Mouse (Mus musculus) frontal cortex, postnatal 10 days (tissue): ENCODE results near the gene Gpr63.
"Not testable (repeated sequence)": the region's sequence is repeated elsewhere in the genome, so short reads cannot be mapped to it uniquely, and the experiment has no call there.

Experiments
- DNase-seq, 2 experiments: peaks; one replicate each; pipeline ENCODE4 v3.0.0; 2022; ENCODE audit warnings: low spot score in 2 of 2, mixed read lengths in 1 of 2

Gpr63 gene

DNA sequence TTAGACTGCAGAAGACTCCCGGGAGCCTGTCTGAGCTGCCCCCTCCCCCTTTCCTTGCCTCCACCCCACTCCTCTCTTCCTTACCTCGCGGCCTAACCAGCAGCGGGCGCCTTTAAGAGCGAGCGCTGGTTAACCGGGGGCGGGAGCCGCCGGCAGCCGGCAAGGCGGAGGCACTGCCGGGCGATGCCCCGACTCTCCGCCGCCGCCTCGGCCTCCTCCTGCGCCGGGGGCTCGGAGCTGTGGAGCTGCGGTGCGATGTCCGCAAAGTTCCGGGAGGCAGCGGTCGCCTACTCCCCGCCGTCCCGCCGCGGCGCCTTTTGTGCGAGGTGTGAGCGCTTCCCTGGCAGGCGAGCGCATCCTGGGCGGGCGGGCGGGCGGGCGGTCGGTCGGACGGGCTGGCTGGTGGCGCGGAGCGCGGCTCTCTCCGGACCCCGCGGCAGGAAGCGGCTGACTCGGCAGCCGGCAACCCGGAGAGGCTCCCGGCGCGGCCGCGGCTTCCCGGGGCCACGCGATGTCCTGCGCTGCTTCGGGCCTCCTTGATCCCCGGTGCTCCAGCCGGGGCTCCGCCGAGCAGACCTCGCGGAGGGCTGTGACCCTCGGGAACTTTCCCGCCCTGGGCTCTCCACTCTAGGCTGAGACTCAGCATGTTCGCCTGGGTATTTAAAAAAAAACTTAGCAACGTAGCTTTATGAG is at the start of gene Gpr63:
Gene Gpr63 (plus strand): TSS at position 109 of the 693 bp plus-strand sequence.
- peak; percentile 59 to 80 for DNase-seq

DNA sequence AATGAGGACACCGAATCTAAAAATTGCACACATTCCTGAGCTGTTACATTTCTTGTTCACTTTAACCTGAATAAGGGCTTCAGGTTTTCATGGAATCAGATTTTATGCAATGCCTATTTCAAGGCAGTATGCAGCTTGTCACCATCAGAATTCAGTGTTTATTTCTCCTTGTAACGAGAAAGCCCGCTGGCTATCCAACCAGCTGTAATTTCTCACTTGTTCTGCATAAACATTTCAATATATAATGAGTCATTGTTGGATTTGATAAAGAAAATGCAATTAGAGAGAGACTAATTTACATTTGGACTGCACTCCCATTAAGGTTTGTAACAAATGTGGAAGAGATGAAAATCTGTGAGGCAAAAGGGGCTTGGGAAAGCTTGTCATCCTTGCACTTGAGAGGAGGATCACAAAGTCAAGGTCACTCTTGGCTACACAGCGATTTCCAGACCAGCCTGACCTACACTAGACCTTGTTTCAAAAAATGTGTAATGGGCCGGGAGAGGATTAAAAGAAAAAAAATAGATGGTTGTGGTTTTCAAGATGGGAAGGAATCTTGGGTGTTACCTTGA is 46.1 kb upstream of the Gpr63 start:
- no peak for DNase-seq

DNA sequence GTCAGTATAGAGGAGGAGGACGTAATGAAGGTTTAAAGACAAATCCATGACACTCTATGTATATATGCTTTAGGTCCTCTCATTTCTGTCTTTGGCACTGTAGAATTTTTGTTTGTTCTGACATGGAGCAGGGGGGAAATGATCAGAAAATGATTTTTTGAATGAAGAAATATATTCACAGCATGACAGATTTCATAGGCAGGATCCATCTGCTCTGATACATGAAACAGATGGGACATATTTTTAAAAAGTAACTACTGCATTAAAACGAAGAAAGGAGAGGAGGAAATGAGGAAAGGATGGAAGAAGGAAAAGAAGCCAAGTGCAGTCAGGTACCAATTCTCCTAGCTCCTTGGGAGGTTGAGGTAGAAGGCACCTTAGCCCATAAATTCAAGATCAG is 41.5 kb upstream of the Gpr63 start:
- DNase-seq: no peak

DNA sequence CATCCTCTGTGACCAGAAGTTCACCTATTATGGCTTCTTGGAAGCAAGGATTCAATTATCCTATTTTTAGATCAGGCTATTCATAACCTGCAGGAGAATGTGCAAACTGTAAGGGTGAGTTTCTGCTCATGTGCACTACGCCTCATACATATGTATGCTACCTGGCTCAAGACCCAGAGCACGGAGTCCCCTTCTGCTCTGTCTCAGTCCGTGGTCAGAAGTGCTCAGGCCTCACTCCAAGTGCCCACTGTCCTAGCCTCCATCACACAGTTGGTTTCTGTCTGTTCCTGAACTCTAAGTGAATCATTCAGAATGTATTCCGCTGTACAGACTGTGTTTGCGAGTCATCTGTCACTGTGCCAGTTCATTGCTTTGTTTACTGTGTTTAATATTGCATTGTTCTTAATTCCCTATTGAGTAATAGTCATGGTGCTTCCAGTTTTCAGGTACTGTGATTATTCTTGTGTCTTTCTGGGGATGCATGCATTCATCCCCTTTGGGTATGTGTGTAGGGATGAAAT is 37.9 kb upstream of the Gpr63 start:
- no peak for DNase-seq

DNA sequence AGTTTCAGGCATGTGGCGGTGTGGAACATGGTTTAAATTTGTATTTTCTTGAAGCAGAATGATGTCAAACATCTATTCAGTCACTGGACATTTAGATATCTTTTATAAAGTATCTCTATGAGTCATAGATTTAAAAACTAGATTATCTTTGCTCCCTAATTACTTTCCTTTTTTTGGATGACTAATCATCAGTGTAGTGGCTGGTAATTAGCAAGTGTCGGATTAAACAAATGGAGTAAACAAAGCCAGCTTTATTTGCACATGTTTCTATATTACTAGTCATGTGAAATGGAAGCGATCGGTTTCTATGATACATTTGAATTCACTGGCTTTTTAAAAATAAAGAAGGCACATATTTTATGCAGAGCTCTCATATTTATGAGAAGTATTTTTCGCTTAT is 37.3 kb upstream of the Gpr63 start:
- no peak for DNase-seq

DNA sequence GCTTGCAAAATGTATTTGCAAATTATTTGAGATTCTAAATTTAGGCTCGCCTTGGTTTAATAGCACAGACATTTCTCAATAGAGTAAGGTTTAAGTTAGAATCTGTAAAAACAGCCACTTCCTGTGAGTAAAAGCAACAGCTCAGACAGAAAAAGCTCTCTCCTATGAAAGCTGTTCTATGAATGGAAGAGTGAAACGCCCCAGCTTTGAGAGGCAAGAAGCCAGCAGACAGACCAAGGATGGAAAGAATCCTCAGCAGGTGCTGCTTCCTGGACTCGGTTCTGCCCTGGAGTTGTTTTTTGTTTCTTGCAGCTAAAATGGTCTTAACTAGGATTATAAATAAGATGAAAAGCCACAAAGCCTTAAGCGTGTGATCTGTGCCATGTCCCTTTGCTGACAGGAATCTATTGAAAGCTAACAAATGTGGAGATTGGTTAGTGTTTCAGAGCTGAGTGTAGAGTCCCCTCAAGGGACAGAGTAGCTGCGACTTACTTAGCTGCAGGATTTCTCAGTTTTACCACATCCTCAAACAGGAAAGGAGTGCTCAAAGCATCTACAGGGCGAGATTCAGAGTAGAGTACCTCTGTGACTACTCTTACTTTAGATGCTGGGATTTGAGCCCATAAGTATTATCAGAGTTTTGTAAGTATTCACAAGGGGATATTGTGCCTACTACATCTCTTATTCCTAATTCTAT is 23.3 kb upstream of the Gpr63 start:
- DNase-seq: no peak

DNA sequence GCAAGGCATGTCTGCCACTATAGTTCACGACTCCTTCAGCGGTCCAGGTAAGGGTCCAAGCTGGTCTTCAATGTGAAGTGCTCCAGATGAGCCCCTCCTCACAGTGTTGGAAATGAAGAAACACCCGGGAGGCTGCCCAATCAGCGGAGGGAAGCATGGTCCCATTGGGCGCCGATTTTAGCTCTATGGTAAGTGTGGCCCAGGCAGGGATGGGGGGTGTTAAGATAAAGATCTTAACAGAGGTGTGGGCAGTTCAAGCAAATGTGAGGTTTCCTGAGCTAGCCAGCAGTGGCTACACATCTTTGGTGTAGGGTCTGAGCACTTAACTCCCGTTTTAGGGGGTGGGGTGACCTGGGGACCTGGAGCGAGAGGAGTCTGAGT is 299 bp upstream of the Gpr63 start:
- peak in 1 of 2 experiments; percentile 9 for DNase-seq

DNA sequence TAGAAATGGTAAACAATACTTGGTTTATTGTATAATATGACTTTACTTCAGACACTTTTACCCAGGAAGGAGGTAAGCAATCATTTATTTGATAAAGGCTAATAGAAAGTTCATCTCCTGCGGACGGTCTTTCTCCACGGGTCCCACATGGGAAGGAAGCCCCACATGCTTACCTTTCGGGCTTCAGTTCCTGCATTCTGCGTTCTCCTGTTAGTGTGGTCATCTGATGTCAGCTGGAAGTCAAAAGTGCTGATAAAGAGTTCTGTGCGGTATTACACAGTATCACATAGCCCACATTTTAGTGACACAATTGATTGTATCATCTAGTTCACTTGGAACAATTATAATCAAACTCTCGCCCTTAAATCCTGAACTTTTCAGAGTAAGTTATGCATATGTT is 1.0 kb downstream of the Gpr63 start:
- no peak for DNase-seq

DNA sequence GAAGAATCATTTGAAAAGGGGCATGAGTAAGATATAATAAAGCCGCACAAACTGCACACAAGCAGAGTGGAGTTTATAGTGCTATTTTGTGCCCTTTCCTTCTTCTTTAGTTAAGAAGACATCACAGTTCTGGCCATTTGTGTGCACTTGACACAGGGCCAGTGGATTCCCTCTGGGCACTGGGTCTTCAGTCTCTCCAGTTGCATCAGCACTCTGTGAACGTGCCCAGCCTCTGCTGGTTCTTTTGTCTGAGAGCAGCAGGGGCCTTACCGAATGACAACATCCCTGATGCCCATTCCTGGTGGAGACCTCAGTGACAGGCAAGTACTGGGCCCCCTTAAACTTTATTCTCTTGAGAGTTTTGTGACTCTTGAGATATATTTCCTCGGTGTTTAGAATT is 12.4 kb downstream of the Gpr63 start:
- DNase-seq: no peak

DNA sequence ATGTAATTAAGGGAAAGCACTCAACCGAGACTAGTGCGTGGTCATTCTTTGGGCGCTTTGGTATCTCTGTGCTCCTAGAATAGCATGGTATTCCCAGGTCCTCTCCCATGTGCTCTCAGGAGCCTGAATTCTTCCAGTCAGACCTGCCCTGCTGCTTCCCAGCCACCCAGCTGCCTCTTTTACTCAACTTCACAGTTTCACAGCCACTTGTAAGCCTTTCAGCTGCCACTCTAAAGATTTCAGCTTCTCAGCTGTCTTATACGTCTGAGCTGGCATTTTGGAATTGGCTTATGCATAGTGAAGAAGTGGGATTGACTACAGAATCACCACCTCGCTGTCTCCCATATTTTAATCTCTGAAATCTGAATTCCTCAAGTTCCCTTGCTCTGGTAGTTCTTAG is 19.4 kb downstream of the Gpr63 start:
- no peak for DNase-seq

DNA sequence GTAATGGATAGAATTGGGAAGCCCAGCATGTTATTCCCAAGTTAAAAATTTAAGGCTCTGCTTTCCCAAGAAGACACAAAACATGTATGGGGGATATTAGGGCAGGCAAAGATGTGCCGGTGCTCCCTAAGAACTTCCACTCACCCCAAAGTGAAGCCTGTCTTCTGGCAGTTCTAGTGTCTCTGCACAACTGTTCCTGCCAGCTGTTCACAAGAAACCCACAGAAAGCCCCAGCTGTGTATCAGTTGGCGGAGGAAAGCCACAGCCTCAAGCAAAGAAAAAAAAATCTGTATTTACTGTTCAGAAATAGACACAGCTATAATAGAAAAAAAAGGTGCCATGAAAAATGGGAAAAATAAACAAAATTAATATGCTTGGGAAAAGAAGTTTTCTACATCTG is 25.3 kb downstream of the Gpr63 start:
- DNase-seq: no peak

DNA sequence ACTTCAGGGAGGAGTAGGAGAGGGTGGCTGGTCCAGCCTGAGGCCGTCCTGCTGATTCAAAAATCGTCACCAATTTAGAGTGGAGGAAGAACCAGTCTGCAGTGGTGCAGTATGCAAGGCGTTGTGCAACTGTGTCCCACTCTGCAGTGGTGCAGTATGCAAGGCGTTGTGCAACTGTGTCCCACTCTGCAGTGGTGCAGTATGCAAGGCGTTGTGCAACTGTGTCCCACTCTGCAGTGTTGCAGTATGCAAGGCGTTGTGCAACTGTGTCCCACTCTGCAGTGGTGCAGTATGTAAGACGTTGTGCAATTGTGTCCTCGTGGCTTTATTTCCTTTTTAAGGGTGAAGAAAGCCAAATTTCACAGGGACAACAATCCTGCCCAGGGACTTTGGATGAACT is 43.1 kb downstream of the Gpr63 start:
- not testable (repeated sequence) for DNase-seq

DNA sequence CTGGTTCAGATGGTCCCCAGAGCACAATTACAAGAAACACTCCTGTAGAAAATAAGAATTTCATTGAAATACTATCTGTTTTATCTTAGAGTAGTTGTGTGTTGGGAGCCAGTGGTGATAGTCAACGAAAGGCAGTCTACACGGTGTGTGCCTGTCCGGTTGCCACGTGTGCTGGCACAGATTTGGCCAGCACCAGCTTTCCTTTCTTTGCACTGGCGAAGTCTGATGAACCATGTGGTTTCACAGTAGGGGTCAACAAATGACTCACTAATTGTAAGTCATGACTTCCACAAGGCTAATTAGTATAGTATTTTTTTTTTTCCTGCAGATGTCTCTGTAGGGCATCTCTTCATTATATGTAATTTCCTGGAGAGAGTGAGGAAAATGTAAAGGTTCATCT is 45.6 kb downstream of the Gpr63 start:
- no peak for DNase-seq

DNA sequence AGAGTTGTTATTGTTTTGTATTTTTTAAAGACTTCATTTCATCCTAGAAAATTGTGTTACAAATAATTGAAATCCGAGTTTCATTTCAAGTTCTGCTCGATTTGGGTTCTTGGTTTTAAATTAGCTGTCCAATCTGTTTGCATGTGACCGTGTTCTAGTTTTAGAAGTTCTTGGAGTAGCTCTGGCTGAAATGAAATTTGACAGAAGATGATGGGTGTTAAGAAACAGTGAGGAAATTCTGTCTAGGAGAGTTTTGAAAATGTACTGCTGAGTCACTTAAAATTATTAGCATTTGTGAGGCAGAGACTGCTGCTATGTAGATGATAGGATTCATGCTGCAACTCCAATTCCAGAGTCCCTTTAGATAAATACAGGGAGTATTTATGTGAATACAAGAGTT is 46.5 kb downstream of the Gpr63 start:
- no peak for DNase-seq

DNA sequence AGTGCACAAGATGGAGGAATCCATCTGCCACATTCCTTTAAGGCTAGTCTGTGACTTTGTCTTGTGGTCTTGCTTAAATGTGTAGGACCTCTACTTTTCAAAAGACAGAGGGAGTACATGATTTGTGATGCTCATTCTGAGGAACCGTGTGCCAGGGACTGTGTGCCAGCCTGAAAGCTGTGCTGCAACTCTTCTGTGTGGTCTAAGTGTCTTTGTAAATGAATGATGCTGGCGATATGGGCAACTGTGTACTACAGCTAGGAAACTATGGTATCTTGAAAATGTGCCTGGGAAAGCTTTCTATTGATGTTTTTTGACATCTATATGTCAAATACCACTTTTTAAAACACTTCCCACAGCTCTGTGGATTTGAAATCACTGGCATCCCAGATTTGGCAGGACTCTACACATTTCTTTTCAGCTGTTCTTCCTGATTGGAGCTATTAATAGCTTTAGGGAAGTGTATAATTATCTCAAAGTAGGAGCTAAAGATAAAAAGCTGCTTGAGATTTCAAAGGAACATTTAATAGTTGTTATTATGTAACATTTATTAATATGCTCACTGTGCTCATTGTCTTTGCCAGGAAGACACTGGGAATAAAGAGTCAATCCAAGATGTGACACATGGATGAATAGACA is 48.9 kb downstream of the Gpr63 start:
- no peak for DNase-seq

DNA sequence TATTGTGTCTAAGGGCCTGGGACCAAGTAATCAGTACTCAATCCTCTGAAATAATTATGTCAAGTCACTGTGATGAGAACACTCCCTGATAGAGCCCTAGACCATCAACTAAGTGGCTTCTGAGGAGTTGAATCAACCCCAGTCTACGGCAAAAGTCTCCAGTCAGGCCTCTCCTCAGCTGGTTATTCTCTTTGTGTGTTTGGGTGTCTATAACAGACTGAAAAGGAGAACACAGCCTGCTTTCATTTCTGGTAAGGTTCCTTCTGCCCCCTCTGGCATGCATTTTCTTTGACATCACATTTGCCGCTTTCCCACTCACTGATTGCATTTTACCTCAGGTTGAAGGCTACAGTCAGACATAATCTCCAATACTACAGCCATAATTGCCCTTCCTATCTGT is 62.0 kb downstream of the Gpr63 start:
- no peak for DNase-seq

DNA sequence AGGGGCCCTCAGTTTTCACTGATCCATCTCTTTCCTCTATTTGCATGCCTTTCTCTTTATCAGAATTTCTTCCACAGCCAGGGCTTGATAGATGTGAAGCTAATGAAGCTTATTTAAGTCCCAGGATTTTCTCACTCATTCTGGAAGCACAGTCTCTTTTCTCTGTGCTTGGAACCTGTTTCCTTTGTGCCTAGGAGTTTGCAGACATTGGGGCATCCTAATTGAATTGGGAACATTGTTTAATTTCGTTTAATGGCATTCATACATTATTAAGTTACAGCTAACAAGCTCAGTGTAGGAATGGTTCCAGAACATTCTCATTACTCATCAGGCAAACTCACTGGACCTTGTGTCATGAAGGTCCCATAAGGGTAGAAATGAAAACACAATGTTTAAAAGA is 62.5 kb downstream of the Gpr63 start:
- no peak for DNase-seq

DNA sequence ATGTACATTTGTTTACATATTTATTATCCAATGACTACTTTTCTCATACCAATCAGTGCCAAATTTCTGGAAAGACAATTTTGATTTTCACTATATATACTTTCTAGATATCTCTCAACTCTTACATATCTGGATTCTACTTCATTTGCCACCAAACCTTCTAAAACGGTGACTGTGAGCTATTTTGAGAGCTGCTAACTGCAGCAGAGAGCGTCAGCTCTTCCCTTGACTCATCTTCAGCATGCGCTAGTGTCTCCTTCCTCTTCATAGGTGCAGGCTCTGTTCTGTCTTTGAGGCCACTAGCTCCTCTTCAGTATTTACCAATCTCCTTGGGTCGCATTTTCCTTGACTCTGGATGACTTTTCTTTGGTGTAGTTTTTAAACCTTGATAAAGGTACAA is 63.7 kb downstream of the Gpr63 start:
- DNase-seq: no peak

DNA sequence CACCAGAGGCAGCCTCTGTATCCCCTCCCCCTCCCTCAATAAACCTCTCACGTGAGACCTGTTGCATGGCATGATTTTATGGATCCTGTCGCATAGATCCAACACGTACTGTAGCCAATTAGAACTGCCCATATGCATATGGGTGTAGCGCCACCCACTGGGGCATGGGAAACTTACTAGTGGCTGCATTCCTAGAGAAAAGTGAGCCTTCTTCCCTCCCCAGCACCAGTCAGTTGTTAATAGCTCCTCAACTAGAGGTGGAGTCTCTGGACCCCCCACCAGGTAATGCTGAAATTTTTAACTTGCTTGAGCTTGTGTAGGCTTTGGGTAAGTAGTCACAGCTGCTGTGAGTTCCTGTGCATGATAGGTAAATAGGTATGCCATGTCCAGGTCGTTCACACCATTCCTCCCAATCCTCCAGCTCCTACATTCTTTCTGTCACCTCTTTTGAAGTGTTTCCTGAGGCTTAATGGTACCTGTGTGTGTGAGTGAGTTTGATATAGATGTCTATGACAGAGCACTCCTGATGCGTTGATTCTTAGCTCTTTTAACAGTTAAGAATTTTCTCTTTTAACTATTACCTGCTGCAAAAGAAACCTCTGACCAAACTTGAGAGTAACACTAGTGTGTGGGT is 69.1 kb downstream of the Gpr63 start:
- DNase-seq: no peak

DNA sequence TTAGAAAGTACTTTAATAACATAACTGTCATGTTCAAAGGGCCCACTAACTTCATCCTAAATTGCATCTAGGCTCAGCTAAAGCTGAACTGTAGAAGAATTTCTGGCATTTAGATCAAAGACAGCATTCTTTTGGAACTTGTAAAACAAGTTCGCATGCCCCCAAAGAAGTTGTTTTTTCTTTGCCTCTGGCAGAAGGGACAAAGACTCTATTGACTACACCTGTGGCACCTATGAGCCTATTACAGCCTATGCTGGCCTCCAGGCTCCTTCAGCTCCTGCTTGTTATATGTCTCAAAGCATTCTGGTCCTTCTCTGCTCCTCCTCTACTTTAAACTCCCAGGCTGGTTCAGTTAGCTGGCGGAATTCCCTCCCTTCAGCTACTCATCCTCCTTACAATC is 69.6 kb downstream of the Gpr63 start:
- no peak for DNase-seq

DNA sequence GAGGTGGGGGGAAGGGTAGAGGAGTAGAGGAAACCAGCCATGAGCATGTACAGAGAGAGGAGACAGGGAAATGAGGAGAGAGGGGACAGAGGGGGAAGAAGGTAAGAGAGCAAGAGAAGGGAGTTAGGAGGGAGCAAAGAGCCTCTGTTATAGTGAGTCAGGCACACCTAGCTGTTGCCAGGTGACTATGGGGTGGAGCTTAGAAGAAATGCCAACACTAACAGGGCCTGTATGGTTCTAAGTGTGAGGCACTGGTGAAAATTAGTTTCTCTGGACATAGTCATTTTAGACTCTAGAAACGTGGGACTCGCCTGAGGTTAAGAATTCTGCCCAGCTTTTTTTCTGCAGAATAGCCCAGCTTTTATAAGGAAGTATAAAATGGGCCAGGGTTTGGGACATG is 71.1 kb downstream of the Gpr63 start:
- no peak for DNase-seq

DNA sequence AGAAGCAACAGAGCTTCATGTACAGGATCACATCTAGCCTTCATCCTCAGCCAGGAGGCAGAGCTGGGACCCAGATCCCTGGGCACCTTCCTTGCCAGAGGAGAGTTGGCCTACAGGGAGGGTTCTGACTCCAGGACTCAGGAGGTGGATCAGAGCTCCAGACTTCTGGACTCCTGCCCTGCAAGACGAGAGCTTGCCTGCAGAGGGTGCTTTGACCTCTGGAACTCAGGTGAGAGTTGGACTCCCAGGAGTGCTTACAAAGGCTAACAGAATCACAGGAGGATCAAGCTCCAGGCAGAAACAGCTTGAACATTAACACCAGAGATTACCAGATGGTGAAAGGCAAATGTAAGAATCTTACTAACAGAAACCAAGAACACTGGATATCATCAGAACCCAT is 89.3 kb downstream of the Gpr63 start:
- DNase-seq: not testable (repeated sequence)
